Mouse (Mus musculus): ENCODE measurements around the gene Tbce. TPM values are rescaled to one million over a fixed set of nuclear protein-coding genes. Genes with fewer than 3 reads are reported as not detected.

Gene Tbce
- polyA plus RNA-seq, 1 experiment from 2014 or later, result 58.9 TPM

DNA sequence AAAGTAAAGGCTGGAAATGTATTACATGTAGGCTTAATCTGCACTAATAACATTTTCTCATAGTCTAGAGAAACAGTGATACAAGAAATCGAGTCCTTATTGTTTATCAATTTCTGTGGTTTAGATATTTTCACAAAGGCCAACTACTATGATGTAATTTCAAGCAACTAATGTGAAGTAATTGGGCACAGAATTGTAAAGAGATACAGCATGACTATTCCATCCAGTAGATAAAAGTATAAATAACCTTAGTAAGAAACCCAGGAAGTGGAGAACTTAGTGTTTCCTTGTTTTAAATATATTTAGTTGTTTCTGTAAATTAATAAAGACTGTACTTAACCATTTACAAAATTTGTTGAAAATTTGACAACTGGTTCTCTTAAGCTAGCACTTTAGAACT, 69.6 kb downstream of the Tbce start:
- no peak for DNase-seq (ENCODE audit: low spot score)

DNA sequence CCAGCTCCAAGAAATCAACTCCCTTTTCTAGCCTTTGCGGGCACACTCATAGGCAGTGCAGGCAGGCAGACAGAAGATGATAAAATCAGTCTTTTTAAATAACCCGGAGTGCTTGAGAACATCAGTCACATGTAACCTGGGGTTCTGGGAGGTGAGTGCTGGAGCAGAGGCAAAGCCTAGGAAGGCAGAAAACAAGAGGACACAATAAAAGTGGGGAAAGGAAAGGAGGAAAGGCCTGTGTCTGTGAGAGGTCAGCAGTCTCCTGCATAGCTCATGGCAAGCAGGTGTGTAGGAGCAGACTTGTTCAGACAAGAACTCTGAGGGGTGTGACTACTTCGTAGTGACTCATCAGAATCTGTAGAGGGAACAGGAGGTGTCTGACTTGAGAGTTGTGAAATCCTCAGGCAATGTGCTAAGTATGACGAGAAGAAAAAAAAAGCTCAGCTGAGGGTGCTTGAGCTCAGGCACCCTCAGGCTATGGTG, 70.8 kb downstream of the Tbce start:
- DNase-seq (ENCODE audit: low spot score), result no peak

DNA sequence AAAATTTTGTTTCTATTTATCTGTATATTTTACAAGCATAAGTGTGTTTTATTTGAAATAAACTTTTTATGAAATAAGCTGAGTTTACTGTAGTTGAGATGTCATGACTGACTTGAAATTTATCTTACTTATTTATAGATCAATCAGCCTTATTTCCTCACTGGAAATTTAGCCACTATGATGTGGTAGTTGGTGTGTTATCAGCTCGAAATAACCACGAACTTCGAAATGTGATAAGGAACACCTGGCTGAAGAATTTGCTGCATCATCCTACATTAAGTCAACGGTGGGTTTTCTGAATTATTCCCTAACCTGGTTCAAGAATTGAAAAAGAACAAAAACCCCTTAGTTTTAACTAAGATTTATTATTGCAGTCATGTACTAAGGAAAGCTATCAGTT, 73.3 kb downstream of the Tbce start:
- DNase-seq (ENCODE audit: low spot score), result no peak

DNA sequence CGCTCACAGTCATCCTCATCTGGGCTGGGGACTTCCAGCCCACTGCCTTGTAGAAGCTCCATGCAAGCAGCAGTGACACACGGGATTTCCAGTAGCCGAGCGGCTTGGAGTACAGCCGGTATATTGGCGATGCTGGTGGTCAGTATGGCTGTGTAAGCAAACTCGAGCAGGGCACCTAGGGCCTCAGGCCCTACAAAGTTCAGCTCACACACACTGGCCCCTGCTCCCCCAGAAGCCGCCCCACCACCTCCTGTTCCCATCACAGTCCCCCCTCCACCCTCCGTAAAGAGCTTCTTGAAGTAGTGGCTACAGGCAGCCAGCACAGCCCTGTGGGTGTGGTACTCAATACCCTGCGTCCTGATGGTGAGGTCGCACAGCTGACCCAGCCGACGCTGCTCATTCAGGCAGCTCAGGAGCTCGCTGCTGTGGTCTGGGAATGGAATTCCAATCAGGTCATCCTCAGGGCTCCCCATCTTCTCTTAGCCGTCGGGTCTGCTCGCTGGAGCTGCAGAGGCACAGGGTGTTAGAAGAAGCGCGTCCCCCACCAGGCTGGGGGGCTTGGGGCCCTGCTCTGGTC, 74.0 kb downstream of the Tbce start:
- no peak for DNase-seq (ENCODE audit: low spot score)

DNA sequence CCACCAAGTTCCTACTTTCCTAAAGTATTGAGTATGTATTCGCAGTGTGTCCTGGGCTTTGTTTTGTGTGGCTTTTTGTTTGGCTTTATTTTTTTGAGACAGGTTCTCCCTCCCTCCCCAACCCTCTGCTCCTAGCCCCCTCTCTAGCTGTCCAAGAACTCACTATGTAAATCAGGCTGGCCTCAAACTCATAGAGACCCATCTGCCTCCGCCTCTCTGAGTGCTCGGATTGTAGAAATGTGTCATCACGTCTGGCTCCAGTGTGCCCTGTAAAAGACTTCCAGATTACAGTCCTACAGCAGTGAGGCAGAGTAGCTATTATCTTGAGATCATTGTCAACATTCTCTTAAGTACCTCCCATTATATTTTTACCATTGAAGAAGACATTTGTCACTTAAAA, 78.4 kb downstream of the Tbce start:
- no peak for DNase-seq (ENCODE audit: low spot score)

DNA sequence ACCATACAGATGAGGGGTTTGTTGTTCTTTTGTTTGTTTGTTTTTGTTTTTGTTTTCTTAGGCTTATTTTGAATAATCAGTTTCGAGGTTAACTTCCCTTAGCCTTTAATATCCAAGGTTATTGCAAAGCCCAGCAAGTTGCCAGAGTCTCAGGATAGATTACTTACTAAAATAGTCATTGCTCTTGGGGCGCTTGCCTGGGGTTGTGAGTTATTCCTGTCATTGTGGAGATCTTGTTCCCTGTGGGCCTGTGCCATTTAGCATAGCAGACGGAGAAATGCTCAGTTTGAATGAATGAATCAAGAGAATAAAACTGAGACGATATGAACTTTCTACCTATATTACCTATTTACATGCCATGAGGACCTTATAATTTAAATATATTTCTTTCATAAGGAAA, 79.2 kb downstream of the Tbce start:
- DNase-seq (ENCODE audit: low spot score), result no peak

DNA sequence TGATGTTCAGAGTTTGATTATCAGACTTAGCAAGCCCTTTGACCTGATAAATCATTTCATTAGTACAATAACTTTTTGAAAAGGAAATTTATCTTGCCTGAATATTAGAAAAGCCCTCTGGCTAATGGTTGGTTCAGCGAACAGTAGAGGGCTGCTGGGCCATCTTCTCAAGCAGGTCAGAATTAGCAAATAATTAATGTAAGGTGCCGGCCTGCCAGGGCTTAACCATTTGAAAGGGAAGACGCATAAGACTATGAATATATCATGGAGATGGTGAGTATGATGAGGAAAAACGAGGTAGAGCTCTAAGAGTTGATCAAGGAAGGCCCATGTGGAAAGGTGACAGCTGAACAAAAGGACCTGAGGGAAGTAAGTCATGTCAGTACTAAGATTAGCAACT, 82.8 kb downstream of the Tbce start:
- no peak for DNase-seq (ENCODE audit: low spot score)

DNA sequence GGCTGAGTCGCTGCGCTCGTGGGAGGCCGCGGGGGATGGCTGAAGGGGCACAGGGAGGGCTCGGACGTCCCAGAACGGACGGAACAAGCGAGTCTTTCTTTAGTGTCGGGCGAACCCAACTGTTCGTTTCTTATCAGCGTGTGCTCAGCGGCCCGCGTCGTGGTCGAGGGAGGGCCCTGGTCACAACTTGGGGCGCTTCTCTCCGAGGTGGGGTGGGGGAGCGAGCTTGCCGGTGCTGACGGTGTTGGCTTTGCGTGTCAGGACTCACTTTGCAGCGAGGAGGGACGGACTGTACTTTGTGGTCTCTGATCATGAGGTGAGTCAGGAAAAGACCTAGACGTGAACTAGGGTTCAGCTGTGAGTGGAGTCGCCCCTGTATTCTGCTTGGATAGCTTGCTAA, 84.5 kb downstream of the Tbce start:
- DNase-seq (ENCODE audit: low spot score), result no peak

DNA sequence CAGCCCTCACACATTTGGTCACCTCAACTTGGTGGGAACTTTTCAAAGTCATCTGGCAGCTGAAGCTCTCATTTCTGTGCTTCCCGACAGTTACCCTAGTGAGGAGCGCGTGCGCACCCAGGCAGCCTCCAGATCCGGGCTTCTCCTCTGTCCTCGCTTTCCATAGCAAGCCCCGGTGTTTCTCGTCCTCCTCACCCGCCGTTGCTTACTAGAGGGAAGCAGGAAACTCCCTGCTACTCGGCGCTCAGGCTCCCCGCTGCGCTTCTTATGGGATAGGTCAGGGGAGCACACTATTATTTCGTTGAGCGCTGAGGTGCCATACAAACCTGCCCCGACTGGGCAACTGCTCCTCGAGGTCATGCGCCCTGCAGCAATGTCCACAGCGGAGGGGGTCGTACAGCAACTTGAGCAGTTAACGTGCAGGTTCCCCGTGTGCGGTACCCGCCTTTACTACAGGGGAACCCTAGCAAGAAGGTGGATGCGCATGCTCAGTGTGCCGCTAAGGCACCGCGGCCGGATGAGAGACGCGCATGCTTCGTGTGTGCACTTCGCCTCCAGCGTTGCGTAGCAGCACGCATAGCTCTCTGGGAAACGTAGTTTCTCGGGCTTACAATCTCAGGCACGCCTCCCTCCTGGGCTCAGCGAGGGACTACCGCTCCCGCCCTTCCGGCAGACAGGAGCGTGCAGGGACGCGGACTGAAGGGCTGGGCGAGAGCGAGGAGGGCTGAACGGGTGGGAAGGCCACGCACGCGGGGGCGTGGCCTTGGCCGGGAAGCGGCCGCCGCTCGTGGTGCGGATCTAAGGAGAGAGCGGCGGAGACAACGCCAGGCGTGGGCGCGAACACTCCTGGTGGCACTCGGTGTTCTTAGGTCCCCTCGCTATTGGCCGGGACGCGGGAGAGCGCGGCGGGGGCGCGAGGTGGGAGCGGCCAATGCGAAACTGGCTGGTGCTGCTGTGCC, 85.3 kb downstream of the Tbce start, which contains the start of gene B3galnt2:
Gene B3galnt2, plus strand, starts transcription at position 596 of the 959 bp plus-strand sequence.
- DNase-seq (ENCODE audit: low spot score), result peak; percentile 99

Other genes with a start within 250 kb of the Tbce start
- gene B3galnt2, start 85.2 kb downstream of the Tbce start, polyA plus RNA-seq (2015; fragmentation: Nextera tagmentation; extraction: Ambion mirVana), result 29.0 and 29.5 TPM in 2 replicates
- 55.5 and 75.2 TPM in 2 replicates for gene Arid4b, start 23.6 kb upstream of the Tbce start, polyA plus RNA-seq (2015; fragmentation: Nextera tagmentation; extraction: Ambion mirVana)
- gene Ggps1, start 23.9 kb upstream of the Tbce start, polyA plus RNA-seq (2015; fragmentation: Nextera tagmentation; extraction: Ambion mirVana), result 55.0 and 60.3 TPM in 2 replicates